Mouse (Mus musculus) olfactory bulb, adult 2 months (tissue): ENCODE results near the gene Ssh3.

Experiments
- CTCF ChIP-seq: fragments of 200-500 bp; IDR thresholded peaks from 2 replicates; pipeline ENCODE4 v1.5.1; 2012; ENCODE audit warnings: low read depth, mild to moderate bottlenecking, low read length, moderate library complexity; ENCODE audit not compliant: insufficient read depth
- POLR2A ChIP-seq: fragments of 200-500 bp; IDR thresholded peaks from 2 replicates; pipeline ENCODE4 v1.6.1; 2012; ENCODE audit warnings: mild to moderate bottlenecking, low read depth, low read length, moderate library complexity; ENCODE audit not compliant: insufficient read depth

- TF ChIP-seq POLR2A (no peak), CTCF (no peak)
These were observed 7.8 kb downstream of the Ssh3 start for GRCm38 (mm10) chr19:4261038-4261698.
